Mouse (Mus musculus) embryonic facial prominence, embryonic 14.5 days (tissue): Measurements from ENCODE around the gene Igsf8. TPM values are rescaled to one million over a fixed set of nuclear protein-coding genes. Genes with fewer than 3 reads are reported as not detected.
"Not testable (repeated sequence)": the region's sequence is repeated elsewhere in the genome, so short reads cannot be mapped to it uniquely, and the experiment has no call there.

Source experiments
- ATAC-seq: fragments of 200-750 bp; cut with Nextera tagmentation; 2 replicates; pipeline ENCODE4 v1.8.0; 2017; ENCODE audit warnings: low read depth, moderate number of reproducible peaks, moderate TSS enrichment
- DNase-seq: peaks from one replicate; pipeline ENCODE4 v3.0.0-alpha.2; 2015; ENCODE audit warnings: low spot score
- H3K27ac ChIP-seq: fragments of 300-500 bp; sonication (generic); replicated peaks from 2 replicates; pipeline ENCODE4 v1.5.1; 2014; ENCODE audit warnings: low read depth, mild to moderate bottlenecking, low read length, moderate library complexity
- H3K27me3 ChIP-seq: fragments of 300-500 bp; sonication (generic); replicated peaks from 2 replicates; pipeline ENCODE4 v1.6.1; 2014; ENCODE audit warnings: low read length; ENCODE audit not compliant: control insufficient read depth, insufficient read depth
- H3K36me3 ChIP-seq: fragments of 300-500 bp; sonication (generic); 2 replicates; pipeline ENCODE4 v1.6.1; 2014; ENCODE audit warnings: low read length, mixed read lengths; ENCODE audit not compliant: control insufficient read depth, insufficient read depth
- H3K4me1 ChIP-seq: fragments of 300-500 bp; sonication (generic); 2 replicates; pipeline ENCODE4 v1.6.1; 2014; ENCODE audit warnings: antibody characterized with exemption, low read length; ENCODE audit not compliant: control insufficient read depth, insufficient read depth
- H3K4me2 ChIP-seq: fragments of 300-500 bp; sonication (generic); 2 replicates; pipeline ENCODE4 v1.6.1; 2014; ENCODE audit warnings: low read depth, mild to moderate bottlenecking, low read length, moderate library complexity, mixed read lengths
- H3K4me3 ChIP-seq: fragments of 300-500 bp; sonication (generic); 2 replicates; pipeline ENCODE4 v1.5.1; 2014; ENCODE audit warnings: low read depth, mild to moderate bottlenecking, low read length
- H3K9ac ChIP-seq: fragments of 300-500 bp; sonication (generic); 2 replicates; pipeline ENCODE4 v1.6.1; 2014; ENCODE audit warnings: low read depth, mild to moderate bottlenecking, low read length, moderate library complexity, mixed read lengths
- H3K9me3 ChIP-seq: fragments of 300-500 bp; sonication (generic); 2 replicates; pipeline ENCODE4 v1.6.1; 2016; ENCODE audit warnings: low read length; ENCODE audit not compliant: control insufficient read depth
- WGBS: fragments of 180-500 bp; shearing (Covaris S2); extraction: QIAGEN DNeasy Blood & Tissue Kit; methylation state at CpG from one replicate; pipeline ENCODE4 v1.1.7; 2014; 5-methylcytosine and 5-hydroxymethylcytosine counted together
- polyA plus RNA-seq: library from polyadenylated mRNA; unstranded; fragments of >200 nt; fragmentation: Nextera tagmentation; extraction: Ambion mirVana; gene quantifications from 2 replicates; pipeline ENCODE4 v1.2.1, GENCODE M21; 2014

Igsf8 gene
- polyA plus RNA-seq, 1 experiment from 2014 or later: 57.2 TPM

DNA sequence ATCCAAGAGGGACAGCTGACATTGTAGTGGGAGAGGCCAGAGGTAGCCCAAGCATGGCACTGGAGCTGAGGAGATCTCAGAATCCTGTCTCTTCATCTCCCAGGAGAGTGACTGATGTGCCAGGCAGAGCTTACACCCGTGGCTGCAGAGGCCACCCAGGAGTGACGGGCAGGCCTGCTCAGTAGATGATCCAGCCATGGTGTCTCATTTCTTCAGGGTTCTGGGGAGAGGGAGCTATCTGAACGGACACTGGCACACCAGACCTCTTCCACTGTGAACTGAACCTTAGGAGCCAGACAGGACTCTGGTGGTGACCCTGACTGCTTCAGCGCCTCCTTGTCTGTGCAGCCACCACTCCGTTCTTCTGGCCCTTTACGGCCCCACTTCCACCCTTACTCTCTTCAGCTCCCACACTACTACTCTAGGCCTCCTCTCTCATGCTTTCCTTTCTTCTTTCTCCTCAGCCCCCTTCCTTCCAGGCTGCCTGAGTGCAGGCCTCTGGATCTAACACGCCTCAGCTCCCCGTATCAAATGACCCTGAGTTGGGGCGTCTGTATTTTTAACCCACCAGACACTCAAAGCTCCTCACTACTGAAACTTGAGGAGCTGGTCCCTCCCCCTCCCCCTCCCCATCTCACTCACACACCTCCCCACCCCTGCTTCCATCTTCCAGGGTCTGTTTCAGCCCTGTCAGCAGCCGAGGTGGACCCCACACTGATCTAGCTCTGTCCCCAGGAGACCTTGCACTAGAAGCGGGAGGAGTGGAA, 40.0 kb upstream of the Igsf8 start:
- Histone ChIP-seq H3K9ac (peak overlapping the region; percentile 41), H3K9me3 (no peaks in the 10 kb centered on the region), H3K4me3 (no peak overlapping the region), H3K4me2 (peak overlapping the region; percentile 21), H3K36me3 (no peaks in the 10 kb centered on the region), H3K4me1 (peaks cover 38% of the 10 kb centered on the region), H3K27ac (peak overlapping the region; percentile 92), H3K27me3 (no peaks in the 10 kb centered on the region)
- DNase-seq: peak; percentile 86
- WGBS: 23% methylated on average over 11 of the region's 11 CpGs
- peak; percentile 77 for ATAC-seq

DNA sequence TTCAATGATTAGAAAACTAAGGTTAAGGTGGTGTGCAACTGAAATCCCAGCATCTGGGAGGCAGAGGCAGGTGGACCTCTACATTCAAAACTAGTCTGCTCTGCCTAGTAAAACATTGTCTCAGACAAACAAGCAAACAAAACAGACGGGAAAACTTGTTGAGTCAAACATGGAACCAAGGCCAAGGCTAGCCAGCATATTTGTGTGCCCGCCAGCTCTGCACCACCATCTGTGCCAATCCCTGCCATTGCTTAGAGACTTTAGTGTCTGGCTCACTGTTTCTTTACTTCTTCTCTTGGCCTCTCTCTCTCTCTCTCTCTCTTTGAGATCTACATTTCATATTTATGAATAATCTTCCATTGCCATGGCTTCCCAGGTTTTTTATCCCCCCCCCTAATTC, 33.2 kb upstream of the Igsf8 start:
- DNase-seq: no peak
- no peak for ATAC-seq
- no peak overlapping the region for H3K9ac ChIP-seq
- H3K4me3 ChIP-seq: no peak overlapping the region
- H3K9me3 ChIP-seq: no peaks in the 10 kb centered on the region
- no peak overlapping the region for H3K27ac ChIP-seq
- no peaks in the 10 kb centered on the region for H3K36me3 ChIP-seq
- H3K27me3 ChIP-seq: no peaks in the 10 kb centered on the region
- no peaks in the 10 kb centered on the region for H3K4me1 ChIP-seq
- WGBS: 78% methylated on average over 2 of the region's 2 CpGs
- no peak overlapping the region for H3K4me2 ChIP-seq

DNA sequence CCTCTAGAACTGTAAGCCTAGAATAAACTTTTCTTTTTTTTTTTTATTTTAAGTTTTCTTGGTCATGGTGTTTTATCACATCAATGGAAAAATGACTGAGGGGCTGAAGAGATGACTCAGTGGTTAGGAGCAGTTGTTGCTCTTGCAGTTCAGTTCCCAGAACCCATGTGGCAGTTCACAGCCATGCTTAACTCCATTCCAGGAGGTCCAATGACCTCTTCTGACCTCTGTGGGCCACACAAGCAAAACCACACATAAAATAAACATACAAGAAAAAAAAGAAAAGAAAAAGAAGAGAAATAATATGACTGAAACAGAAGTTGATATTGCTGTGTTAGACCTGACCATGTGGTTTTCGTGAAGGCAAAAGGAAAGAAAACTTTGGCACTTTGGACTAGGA, 32.2 kb upstream of the Igsf8 start:
- no peaks in the 10 kb centered on the region for H3K27me3 ChIP-seq
- no peak overlapping the region for H3K9ac ChIP-seq
- H3K4me1 ChIP-seq: no peaks in the 10 kb centered on the region
- no peaks in the 10 kb centered on the region for H3K36me3 ChIP-seq
- H3K4me3 ChIP-seq: no peak overlapping the region
- no peak overlapping the region for H3K4me2 ChIP-seq
- no peak overlapping the region for H3K27ac ChIP-seq
- H3K9me3 ChIP-seq: no peaks in the 10 kb centered on the region
- WGBS: 67% methylated on average over 1 of the region's 1 CpGs
- ATAC-seq: no peak
- no peak for DNase-seq

DNA sequence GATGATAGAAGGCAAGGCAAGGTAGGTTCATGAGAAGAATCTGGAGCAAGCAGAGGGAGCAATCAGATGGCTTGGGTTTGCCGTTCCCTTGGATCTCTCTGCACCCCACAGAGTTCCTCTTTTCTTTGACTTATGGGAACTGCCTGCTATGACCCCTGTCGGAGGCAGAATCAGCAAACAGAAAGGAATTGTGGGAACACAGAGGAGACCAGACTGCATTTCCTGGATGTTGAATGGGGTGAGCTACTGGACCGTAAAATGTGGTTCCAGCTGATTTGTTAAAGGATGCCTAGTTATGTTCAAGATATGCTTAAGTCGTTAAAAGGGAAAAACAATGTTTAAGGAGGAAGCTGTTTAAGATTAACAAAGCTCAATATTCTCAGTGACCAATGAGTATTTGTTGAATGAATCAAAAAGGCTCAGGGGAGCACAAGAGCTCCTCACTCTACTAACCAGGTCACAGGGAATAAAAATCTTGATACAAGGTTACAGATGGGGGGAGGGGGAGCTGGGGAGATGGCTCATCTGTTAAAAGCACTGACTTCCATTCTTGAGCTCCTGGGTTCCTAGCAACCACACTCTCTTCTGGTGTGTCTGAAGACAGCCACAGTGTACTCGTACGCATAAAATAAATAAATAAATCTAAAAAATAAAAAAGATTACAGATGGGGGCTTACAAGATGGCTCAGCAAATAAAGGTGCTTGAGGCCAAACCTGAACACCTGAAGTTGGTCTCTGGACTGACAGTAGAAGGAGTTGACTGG, 20.3 kb upstream of the Igsf8 start:
- ATAC-seq (no peak), DNase-seq (no peak)
- H3K9me3 ChIP-seq: no peaks in the 10 kb centered on the region
- peaks cover 5% of the 10 kb centered on the region; the same call in 1 of the 2 replicates for H3K4me1 ChIP-seq
- no peaks in the 10 kb centered on the region for H3K36me3 ChIP-seq
- WGBS: 63% methylated on average over 6 of the region's 6 CpGs
- H3K4me3 ChIP-seq: no peak overlapping the region
- no peak overlapping the region for H3K4me2 ChIP-seq
- no peak overlapping the region for H3K9ac ChIP-seq
- no peak overlapping the region for H3K27ac ChIP-seq
- peaks cover 12% of the 10 kb centered on the region for H3K27me3 ChIP-seq

DNA sequence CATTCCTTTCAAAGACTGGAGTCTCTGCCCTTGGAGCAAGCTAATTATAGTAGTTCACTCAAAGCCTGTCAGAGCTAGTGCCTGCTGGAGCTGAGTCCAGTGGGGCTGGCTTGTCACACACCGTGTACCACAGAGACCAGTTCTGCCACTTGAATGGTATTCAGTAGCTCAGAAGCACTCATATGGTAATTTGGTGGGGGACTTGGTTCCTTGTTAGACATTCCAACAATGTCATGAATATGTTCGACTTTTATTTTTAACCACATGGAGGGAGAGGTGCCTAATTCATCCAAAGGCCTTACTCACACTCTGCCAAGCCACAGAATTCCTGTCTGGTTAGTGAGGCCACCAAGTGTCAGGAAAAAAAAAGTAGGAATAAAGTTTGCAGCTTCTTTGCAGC, 19.0 kb upstream of the Igsf8 start:
- Histone ChIP-seq H3K4me3 (no peak overlapping the region), H3K9ac (no peak overlapping the region), H3K27ac (no peak overlapping the region), H3K27me3 (peaks cover 12% of the 10 kb centered on the region), H3K36me3 (no peaks in the 10 kb centered on the region), H3K4me2 (no peak overlapping the region), H3K9me3 (no peaks in the 10 kb centered on the region), H3K4me1 (peaks cover 5% of the 10 kb centered on the region; the same call in 1 of the 2 replicates)
- DNase-seq (peak; percentile 84), ATAC-seq (peak; percentile 87)
- WGBS: 35% methylated on average over 2 of the region's 2 CpGs

DNA sequence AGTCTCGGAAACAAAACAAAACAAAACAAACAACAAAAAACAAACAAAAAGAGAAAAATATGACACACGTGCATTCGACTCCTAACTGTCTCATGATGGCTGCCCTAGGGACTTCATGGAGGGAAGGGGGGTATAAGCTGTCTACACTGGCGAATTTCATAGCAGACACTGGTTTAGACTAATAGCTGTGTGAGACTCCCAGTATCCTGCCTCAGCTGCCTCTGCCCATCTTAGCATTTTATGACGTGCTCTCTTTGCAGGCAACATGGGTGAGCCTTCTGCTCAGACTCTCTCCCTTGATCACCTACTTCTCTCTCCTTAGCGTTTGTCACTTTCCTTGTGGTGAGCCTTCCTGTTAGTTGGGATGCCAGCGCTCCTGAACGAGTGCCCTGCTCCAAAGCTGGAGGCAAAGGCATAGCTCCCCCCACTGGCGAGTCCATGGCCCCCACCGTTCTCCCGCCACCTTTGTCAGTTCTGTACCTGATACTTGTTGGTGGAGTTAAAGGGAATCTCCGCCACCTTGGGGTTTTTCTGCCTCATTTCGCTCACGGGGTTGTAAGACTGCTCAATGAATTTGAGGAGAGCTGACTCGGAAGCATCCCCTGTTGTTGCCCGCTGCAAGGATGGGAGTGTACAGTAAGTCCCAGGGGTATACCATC, 17.8 kb upstream of the Igsf8 start:
- no peak overlapping the region for H3K27ac ChIP-seq
- H3K4me1 ChIP-seq: peaks cover 5% of the 10 kb centered on the region; the same call in 1 of the 2 replicates
- 30% methylated on average over 16 of the region's 16 CpGs for WGBS
- H3K36me3 ChIP-seq: no peaks in the 10 kb centered on the region
- no peak for DNase-seq
- 0 out of 2 replicates have a peak overlapping the region, but pooled peaks have one; percentile 19 for H3K9ac ChIP-seq
- H3K27me3 ChIP-seq: peaks cover 12% of the 10 kb centered on the region
- no peaks in the 10 kb centered on the region for H3K9me3 ChIP-seq
- ATAC-seq: no peak
- H3K4me2 ChIP-seq: peak overlapping the region; percentile 24
- H3K4me3 ChIP-seq: no peak overlapping the region

DNA sequence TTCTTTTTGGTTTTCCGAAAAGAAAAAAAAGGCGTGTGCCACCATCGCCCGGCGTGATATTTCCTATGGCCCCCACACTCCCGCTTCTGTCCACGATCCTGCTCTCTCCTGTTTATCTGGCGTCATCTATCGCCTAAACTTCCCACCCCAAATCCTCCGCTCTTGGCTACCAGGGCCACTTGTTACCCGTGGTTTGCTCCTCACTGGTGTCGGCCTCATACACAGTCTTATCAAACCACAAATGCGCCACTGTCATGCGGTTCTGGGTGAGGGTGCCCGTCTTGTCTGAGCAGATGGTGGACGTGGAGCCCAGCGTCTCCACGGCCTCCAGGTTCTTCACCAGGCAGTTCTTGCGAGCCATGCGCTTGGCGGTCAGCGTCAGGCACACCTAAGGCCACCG, 16.8 kb upstream of the Igsf8 start:
- H3K27ac ChIP-seq, H3K9ac ChIP-seq, H3K36me3 ChIP-seq, H3K9me3 ChIP-seq, ATAC-seq, DNase-seq, H3K4me3 ChIP-seq, H3K4me1 ChIP-seq: not testable (repeated sequence)
- Histone ChIP-seq H3K4me2 (peak overlapping the region; percentile 24; the same call in 1 of the 2 replicates), H3K27me3 (peaks cover 12% of the 10 kb centered on the region)
- WGBS: 41% methylated on average over 23 of the region's 23 CpGs

DNA sequence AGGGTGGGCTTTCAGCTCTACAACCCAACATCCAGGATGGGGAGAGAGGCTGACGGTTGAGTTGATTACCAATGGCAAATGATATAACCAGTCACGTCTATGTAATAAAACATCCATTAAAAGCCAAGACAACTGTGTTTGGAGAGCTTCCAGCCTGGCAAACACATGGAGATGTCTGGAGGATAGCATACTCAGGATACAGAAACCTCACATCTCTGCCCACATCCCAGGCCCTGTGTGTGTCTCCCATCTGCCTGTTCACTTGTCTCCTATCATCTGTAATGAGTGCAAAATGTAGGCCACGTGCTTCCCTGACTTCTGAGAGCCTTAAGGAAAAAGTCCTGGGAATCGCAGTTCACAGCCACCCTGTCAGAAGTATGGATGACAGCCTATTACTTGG, 14.2 kb upstream of the Igsf8 start:
- DNase-seq (no peak), ATAC-seq (no peak)
- Histone ChIP-seq H3K36me3 (no peaks in the 10 kb centered on the region), H3K9me3 (no peaks in the 10 kb centered on the region), H3K27me3 (peaks cover 12% of the 10 kb centered on the region), H3K4me2 (no peak overlapping the region), H3K4me1 (peaks cover 5% of the 10 kb centered on the region; the same call in 1 of the 2 replicates), H3K9ac (no peak overlapping the region), H3K27ac (no peak overlapping the region), H3K4me3 (no peak overlapping the region)
- WGBS: 59% methylated on average over 4 of the region's 4 CpGs
